Mouse (Mus musculus): Measurements from ENCODE around the gene Gm15140.
"Not testable (repeated sequence)": the region's sequence is repeated elsewhere in the genome, so short reads cannot be mapped to it uniquely, and the experiment has no call there.

GRCm38 (mm10) chrX:154120585-154120984, at the start of gene Gm15140:
- not testable (repeated sequence) for TF ChIP-seq CTCF, POLR2A (IDR thresholded peaks at IDR 0.05; ENCODE audit: insufficient read depth, low read depth, low read length)
